18 mouse cellular contexts compared by ENCODE assay signal in genomic region chr4:111181478-111181877, GRCm38 (mm10).
A peak's percentile ranks its signal among the peaks of the same experiment; 100 is the strongest.
DNase-seq lines count a peak whose midpoint lies in the region; ATAC-seq lines count a peak whose summit lies in the region.
"Had no signal": no experiment of that assay in that cellular context is flagged by ENCODE, and none has a peak within 500 bp of the region (broad histone marks: within the 10 kb centered on the region; RNA-seq: fewer than 3 reads in every experiment).

No protein-coding gene starts in this region.

- ATAC-seq in frontal cortex, adult (ENCODE audit: low TSS enrichment) = peak; percentile 91
- ATAC-seq: activated CD4-positive, CD25-positive, alpha-beta regulatory T cell, adult 4 months; forebrain, embryonic 14.5 days; intestine, embryonic 15.5 days; Patski had no signal

- DNase-seq in frontal cortex, postnatal 10 days (ENCODE audit: low spot score in 2 of 2) = no peak
- DNase-seq in layer of hippocampus, adult 9-11 months = peak; percentile 15
- DNase-seq in layer of hippocampus, postnatal 10 days (ENCODE audit: low spot score in 2 of 2) = no peak
- peak; percentile 5 for DNase-seq in right cerebral cortex, postnatal 25 days
- no peak for DNase-seq in right cerebral cortex, postnatal 14 days
- DNase-seq in telencephalon, adult 2 months (ENCODE audit: low read depth, low spot score) = peak; percentile 60
- no peak for DNase-seq in heart, adult 11 months
- DNase-seq: adrenal gland, postnatal 14 days; cerebellum, adult 2 months; cerebellum, postnatal 14 days; embryo, embryonic 11 days; gastrocnemius, postnatal 10 days; heart, adult 2 months had no signal

Comparison
In these comparisons a context has a peak if more than half of its experiments do, and no peak if none do; other contexts are left out.
1. DNase-seq: peak in layer of hippocampus, adult 9-11 months (single experiment), right cerebral cortex, postnatal 25 days (single experiment) and telencephalon, adult 2 months (single experiment); none in frontal cortex, postnatal 10 days (0 of 2), layer of hippocampus, postnatal 10 days (0 of 2), right cerebral cortex, postnatal 14 days (single experiment) and heart, adult 11 months (single experiment).